Mouse (Mus musculus): ENCODE data around the gene Otor. TPM values are rescaled to one million over a fixed set of nuclear protein-coding genes. Genes with fewer than 3 reads are reported as not detected.
A peak's percentile ranks its signal among the peaks of the same experiment; 100 is the strongest.

Otor gene
- not detected for total RNA-seq (2018; cell fraction: chromatin; rRNA removed)
- total RNA-seq (2018; cell fraction: cytosol; rRNA removed) = not detected
- not detected for total RNA-seq (2018; cell fraction: nucleus; rRNA removed)
- polyA plus RNA-seq (2018) = not detected in 3 replicates

DNA sequence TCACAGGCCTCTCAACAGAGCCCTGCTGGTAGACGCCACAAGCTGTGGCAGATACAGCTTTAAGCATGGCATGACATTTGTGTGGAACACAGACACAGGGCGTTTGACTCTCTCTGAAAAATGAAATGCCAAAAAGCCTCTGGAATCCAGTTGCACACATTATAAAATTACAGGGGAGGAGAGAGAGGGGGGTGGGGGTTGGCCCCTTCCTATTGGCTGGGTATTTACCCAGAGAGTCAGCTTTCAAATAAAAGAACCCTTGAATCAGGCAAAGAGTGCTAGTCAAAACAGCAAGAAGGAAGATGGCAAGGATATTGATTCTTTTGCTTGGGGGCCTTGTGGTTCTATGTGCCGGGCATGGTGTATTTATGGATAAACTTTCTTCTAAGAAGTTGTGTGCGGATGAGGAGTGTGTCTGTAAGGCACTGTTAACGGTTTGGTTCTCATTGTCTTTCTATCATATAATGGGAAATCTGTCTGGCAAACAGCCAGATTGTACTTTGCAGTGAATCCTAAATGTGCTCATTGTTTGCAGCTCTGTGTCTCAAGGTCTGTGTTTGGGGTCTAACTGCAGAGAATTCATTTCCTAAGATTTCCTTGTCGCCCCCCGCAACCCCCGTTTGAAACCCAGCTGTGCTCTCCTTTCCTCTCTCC lies at the start of gene Otor:
TSS of gene Otor (plus strand) at position 276 of the 654 bp plus-strand sequence.
- Histone ChIP-seq H3K27ac (no peak within 1 kb of the TSS), H3K79me2 (ENCODE audit: inconsistent target) (no peaks in the 10 kb centered on the region), H3K36me3 (ENCODE audit: inconsistent target) (no peaks in the 10 kb centered on the region), H3K4me3 (ENCODE audit: inconsistent target) (no peak within 1 kb of the TSS)
- 88% methylated on average over 8 of the region's 8 CpGs for WGBS (ENCODE audit: missing documents)

DNA sequence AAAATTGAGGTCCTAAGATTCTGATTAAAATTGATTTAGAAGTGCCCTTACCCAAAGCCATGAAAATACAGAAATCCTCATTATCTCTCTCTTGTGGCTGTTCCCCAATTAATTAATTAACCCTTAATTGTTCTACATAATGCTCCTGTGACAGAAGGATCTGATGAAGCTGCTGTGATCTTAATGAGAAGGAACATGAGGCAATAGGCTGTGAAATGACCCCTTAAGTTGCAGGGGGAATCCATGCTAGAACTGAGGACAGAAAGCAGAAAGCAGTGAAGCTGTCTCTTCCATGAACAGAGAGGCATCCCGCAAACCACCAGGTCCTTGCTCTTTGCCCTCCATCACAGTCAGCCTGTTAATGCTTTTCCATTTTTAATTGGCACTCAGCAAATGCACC lies 47.0 kb upstream of the Otor start:
- H3K4me3 ChIP-seq (ENCODE audit: inconsistent target) = no peak overlapping the region
- 85% methylated on average over 1 of the region's 1 CpGs for WGBS (ENCODE audit: missing documents)
- H3K27ac ChIP-seq = no peak overlapping the region
- H3K79me2 ChIP-seq (ENCODE audit: inconsistent target) = no peaks in the 10 kb centered on the region
- no peaks in the 10 kb centered on the region for H3K36me3 ChIP-seq (ENCODE audit: inconsistent target)

DNA sequence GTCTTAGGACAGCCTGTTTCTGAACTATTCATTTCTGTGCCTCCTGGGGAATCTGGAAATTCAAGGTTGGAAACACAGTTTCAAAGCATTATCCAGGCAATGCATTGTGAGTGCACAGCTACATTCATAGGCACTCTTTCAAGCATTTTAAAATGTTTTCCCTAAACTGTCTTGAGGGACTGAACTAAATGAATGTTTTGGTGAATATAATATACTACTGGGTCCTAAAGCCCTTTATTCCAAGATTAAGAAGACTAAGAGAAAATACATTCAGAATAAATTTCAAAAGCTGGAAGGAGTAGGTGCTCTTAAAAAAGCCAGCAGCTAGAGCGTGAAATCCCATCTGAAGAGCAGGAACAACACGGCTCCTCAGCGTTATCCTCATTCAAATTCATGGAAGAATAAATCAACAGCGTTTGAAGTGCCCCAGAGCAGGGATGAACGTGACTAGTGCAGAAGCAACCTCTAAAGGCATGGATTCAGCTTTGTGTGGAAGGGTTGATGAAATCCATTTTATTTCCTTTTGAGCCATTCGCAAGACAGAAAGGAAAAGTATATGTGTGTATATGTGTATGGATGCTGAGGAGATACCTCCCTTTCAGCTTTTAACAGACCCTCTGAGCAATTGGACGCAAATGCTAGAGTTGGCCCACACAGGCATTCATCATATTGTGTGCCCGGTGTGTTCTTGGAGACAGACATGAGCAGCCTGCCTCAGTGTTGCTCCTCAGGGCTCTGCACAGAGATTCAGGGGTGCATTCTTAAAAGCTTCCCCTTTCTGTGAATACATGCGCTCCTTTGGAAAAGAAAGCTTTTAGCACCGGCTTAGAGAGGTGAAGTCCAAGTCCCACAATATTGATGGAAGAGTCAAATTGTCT lies 45.7 kb upstream of the Otor start:
- Histone ChIP-seq H3K27ac (no peak overlapping the region), H3K36me3 (ENCODE audit: inconsistent target) (no peaks in the 10 kb centered on the region), H3K79me2 (ENCODE audit: inconsistent target) (no peaks in the 10 kb centered on the region), H3K4me3 (ENCODE audit: inconsistent target) (no peak overlapping the region)
- WGBS (ENCODE audit: missing documents) = 86% methylated on average over 10 of the region's 10 CpGs

DNA sequence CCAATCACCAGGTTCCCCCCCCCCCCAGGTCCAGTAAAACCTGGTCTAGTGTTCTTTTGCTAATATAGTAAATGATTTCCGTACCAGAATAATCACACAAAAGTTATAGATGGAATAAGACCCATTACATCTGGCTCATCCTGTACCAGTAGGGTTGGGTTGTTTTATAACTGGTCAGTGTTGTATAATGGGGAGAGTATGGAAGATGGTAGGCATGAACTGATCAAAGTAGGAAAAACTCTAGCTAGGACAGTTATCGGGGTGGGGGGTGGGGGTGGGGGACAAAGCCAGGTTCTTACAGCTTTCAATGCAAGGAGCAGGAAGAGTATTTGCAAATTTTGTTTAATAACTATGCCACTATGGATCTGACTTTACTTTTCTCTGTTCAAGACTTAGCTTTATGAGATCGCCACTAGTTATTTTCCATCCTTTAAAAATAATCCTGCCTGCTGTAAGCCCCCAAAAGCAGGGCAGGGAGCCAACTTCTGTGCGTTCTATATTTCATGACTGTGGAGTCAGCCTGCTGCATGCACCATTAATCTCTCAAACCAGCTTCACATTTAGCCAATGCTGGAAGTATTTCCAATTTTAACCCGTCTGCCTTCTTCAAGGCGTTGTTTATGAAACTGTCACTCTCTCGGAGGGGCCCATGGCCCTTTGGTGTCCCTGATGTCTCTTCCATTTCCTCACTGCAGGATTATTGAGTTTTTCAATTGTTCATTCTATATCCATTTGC lies 43.8 kb upstream of the Otor start:
- H3K27ac ChIP-seq = no peak overlapping the region
- WGBS (ENCODE audit: missing documents) = 90% methylated on average over 7 of the region's 7 CpGs
- H3K79me2 ChIP-seq (ENCODE audit: inconsistent target) = no peaks in the 10 kb centered on the region
- H3K4me3 ChIP-seq (ENCODE audit: inconsistent target) = no peak overlapping the region
- no peaks in the 10 kb centered on the region for H3K36me3 ChIP-seq (ENCODE audit: inconsistent target)

DNA sequence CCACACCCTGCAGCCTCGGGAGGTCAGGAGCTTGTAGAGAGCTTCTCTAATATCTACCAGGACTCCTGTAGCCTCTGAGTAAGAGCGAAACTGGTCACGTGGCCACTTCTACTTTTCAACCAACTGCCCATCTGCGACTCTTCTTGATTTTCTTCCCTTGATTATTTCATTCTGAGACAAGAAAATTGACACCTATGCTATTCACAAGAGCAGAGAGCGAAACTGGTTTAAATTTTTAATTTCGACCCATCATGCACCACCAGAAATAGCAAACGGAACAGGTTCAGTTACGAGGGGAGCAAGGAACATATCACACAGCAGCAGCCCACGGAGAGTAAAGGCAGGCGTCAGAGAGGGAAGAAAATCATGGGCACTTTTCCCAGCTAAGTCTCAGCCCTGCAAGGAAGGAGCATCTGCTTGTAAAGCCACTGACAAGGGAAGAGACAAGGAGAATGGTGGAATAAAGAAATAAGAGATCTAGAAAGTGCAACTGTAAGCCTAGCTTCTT lies 43.1 kb upstream of the Otor start:
- Histone ChIP-seq H3K4me3 (ENCODE audit: inconsistent target) (no peak overlapping the region), H3K27ac (no peak overlapping the region), H3K36me3 (ENCODE audit: inconsistent target) (no peaks in the 10 kb centered on the region), H3K79me2 (ENCODE audit: inconsistent target) (no peaks in the 10 kb centered on the region)
- WGBS (ENCODE audit: missing documents) = 67% methylated on average over 10 of the region's 10 CpGs

DNA sequence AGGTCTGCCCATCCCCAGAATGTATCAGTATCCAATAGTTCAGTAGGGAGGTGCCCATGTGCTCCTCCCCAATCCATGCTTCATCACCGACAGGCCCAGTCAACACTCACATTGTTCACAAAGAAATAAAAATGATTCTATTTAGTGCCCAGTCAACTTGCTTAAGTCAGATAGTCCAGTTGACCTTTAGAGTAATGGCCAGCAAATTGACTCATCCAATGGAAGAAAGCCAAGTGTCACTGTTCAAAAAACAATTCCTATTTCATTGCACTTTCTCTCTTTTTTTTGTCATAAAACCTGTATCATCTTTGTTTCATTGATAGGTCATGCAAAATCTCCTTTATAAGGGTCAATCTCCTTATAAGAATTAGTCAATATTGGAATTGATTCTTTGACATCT lies 36.7 kb upstream of the Otor start:
- 94% methylated on average over 1 of the region's 1 CpGs for WGBS (ENCODE audit: missing documents)
- Histone ChIP-seq H3K27ac (no peak overlapping the region), H3K36me3 (ENCODE audit: inconsistent target) (no peaks in the 10 kb centered on the region), H3K79me2 (ENCODE audit: inconsistent target) (no peaks in the 10 kb centered on the region), H3K4me3 (ENCODE audit: inconsistent target) (no peak overlapping the region)

DNA sequence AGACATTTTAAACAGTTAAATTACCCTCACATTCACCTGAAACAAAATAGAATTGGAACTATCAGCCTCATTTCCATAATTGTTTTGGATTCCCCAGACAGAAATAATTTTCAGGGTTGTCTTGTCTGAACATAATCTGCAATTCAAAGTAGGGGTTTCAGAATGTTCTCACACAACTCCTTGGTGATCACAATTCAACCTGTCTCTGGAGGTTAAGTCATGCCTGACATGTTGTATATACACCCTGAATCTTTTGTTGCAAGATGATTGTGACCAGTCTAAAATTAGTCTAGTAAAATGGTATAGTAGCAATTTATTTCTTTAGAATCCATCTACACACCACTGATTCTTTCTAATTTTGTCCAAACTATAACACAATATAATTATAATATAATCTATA lies 23.0 kb upstream of the Otor start:
- Histone ChIP-seq H3K4me3 (ENCODE audit: inconsistent target) (no peak overlapping the region), H3K79me2 (ENCODE audit: inconsistent target) (no peaks in the 10 kb centered on the region), H3K36me3 (ENCODE audit: inconsistent target) (no peaks in the 10 kb centered on the region)

DNA sequence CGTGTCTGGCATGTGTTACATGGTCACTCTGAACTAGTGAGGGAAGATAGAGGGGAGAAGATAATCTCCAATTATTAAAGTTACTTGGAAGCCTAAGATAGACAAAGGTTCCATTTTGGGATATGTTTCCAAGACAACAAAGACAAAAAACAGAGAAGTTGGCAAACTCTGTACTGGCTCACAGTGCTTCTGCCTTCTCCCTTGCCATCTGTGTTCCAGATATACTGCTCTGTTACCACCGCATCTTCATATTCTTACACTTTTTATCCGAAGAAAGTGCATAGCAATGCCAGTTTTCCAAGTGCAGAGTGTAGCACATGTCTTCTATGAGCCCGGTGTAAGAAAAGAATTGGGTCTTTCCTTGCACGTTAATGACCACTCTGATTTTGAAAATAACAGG lies 21.5 kb upstream of the Otor start:
- Histone ChIP-seq H3K27ac (no peak overlapping the region), H3K4me3 (ENCODE audit: inconsistent target) (no peak overlapping the region), H3K79me2 (ENCODE audit: inconsistent target) (no peaks in the 10 kb centered on the region), H3K36me3 (ENCODE audit: inconsistent target) (no peaks in the 10 kb centered on the region)
- 81% methylated on average over 5 of the region's 5 CpGs for WGBS (ENCODE audit: missing documents)

More for the DNA sequence above, 23.0 kb upstream of the Otor start:
- no peak overlapping the region for H3K27ac ChIP-seq

DNA sequence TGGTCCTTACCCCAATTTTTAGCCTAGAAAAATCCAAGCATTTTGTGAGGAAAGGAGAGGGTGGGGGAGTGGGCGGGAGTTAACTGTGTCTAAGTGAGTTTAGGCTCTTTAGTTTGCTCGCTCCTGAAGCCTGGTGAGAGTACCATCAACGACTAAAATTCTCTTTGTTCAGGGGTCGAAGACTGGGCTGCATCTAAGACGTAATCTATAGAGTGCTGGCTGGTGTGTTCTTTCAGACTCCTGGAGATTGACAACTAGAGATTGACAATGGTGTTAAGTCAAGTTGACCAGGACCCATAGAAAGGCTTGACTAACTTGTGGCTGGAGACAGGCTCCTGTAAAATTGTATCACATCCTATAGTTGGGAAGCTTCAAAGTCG lies 15.9 kb upstream of the Otor start:
- H3K27ac ChIP-seq = peak overlapping the region; percentile 49
- H3K4me3 ChIP-seq (ENCODE audit: inconsistent target) = peak overlapping the region; percentile 99
- peaks cover 29% of the 10 kb centered on the region for H3K36me3 ChIP-seq (ENCODE audit: inconsistent target)
- 70% methylated on average over 6 of the region's 6 CpGs for WGBS (ENCODE audit: missing documents)
- peaks cover 47% of the 10 kb centered on the region for H3K79me2 ChIP-seq (ENCODE audit: inconsistent target)

DNA sequence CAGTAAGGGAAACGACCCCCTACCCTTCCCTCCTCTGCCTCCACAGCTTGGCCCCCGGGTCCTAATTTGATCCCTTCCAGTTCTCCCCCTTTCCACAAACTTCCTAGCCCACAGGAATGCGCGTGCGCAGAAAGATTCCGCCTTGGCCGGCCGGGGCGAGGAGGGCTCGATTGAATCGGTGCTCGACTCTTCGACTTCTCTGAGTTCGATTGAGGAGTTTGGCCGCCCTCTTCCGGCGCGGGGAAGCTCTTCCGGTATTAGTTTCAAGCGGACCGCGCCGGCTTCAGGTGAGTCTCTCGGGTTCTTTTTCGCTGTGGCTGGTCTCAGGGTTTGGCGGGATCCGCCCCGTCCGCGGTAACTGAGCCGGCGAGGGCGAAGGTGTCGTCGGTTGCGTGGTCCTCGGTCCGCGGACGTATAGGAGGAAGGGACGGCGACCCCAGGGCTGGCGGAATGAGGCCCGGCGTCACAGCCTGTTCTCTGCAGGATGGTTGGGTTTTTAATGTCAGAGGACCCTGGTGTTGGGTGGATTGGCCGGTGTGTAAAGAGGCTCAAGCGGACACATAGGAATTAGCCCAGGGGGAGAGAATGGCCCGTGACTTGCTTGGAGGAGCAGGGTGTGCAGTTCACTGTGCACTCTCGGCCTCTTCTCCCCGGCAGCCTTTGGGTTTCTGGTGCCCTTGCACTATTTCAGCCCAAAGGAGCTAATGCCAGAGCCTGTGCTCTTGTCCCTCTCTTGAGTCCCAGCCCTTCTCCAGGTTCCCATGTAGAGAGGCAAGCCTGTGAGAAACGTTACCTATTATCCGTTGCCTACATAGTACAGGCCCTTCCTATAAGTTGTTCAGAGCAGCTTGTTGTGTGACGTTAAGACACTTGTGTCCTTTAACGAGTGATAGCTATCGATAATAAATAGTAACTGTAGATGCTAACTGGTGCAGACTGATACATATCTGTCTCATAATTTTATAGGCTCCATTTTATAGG lies 15.2 kb upstream of the Otor start, which contains the start of gene Snrpb2:
TSS of gene Snrpb2 (plus strand) at position 228 of the 981 bp plus-strand sequence.
- peak within 1 kb of the TSS; percentile 99 for H3K4me3 ChIP-seq (ENCODE audit: inconsistent target)
- peak within 1 kb of the TSS; percentile 49 for H3K27ac ChIP-seq
- 2% methylated on average over 55 of the region's 55 CpGs for WGBS (ENCODE audit: missing documents)
- peaks cover 52% of the 10 kb centered on the region for H3K79me2 ChIP-seq (ENCODE audit: inconsistent target)
- H3K36me3 ChIP-seq (ENCODE audit: inconsistent target) = peaks cover 34% of the 10 kb centered on the region

DNA sequence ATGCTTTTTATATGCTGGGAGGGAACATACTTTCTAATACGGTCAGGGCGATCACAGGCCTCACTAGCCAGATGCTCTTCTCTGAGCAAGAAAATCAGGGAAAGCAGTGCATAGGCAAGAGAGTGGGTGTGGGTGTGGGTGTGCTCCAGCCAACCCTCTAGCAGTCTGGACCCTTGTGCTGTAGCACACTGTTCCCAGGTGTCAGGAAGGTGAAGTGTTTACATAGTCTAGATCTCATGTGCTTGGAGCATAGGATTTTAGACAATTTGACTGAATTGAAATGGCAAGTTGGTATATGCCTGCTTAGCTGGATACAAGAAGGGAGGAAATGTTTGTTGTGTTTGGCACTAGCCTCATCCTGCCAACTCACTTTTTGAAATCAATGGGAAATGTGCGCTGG lies 12.4 kb upstream of the Otor start:
- Histone ChIP-seq H3K4me3 (ENCODE audit: inconsistent target) (no peak overlapping the region), H3K79me2 (ENCODE audit: inconsistent target) (peaks cover 52% of the 10 kb centered on the region), H3K36me3 (ENCODE audit: inconsistent target) (peaks cover 60% of the 10 kb centered on the region), H3K27ac (no peak overlapping the region)
- 96% methylated on average over 3 of the region's 3 CpGs for WGBS (ENCODE audit: missing documents)

DNA sequence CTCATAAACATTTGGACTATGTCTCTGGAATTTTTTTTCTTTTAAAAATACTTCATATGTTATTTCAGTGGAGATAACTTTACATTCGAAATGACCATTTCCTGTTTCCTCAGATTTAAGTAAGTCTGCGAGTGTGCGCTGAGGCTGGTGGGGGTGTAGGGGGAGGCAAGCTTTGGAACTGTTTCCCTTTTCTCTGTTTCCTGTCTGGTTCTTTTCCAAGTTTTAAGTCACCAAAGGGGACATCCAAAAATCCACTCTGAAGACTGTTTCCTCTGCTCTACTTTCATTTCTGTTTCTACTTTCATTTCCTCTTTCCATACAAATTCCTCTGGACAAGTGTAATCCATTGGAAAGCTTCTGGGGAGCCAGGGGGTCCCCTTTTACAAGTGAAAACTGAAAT lies 3.4 kb downstream of the Otor start:
- H3K36me3 ChIP-seq (ENCODE audit: inconsistent target) = no peaks in the 10 kb centered on the region
- 0% methylated on average over 3 of the region's 3 CpGs for WGBS (ENCODE audit: missing documents)
- no peak overlapping the region for H3K4me3 ChIP-seq (ENCODE audit: inconsistent target)
- peak overlapping the region; percentile 96 for H3K27ac ChIP-seq
- no peaks in the 10 kb centered on the region for H3K79me2 ChIP-seq (ENCODE audit: inconsistent target)

DNA sequence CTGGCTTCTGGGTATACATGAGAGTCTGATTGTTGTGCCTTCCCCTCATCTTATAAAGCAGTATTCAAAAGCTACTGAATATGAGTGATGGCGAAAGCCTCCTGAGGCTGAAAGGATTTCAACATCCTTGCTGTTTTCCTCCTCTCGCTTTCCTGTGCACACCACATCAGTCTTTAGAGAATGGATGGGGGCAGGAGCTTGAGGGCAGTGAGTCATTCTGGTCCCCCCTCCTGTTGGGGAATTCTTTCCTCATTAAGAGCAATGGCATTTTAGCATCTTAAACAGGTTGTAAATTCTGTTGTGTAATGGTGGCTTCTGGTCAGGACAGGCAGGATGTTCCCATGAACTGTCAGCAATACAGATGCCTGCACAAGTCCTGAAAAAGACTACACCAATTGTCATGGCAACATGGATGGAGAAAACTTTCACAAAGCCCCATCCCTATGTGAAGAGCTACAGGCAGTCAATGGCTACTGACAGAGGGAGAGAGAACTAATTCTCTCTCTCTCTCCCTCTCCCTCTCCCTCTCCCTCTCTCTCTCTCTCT lies 6.7 kb downstream of the Otor start:
- H3K27ac ChIP-seq = no peak overlapping the region
- 16% methylated on average over 2 of the region's 2 CpGs for WGBS (ENCODE audit: missing documents)

More for the DNA sequence above, 6.7 kb downstream of the Otor start:
- no peaks in the 10 kb centered on the region for H3K36me3 ChIP-seq (ENCODE audit: inconsistent target)
- no peak overlapping the region for H3K4me3 ChIP-seq (ENCODE audit: inconsistent target)
- H3K79me2 ChIP-seq (ENCODE audit: inconsistent target) = no peaks in the 10 kb centered on the region
